Mouse (Mus musculus): ENCODE measurements around the gene Acadl.

DNA sequence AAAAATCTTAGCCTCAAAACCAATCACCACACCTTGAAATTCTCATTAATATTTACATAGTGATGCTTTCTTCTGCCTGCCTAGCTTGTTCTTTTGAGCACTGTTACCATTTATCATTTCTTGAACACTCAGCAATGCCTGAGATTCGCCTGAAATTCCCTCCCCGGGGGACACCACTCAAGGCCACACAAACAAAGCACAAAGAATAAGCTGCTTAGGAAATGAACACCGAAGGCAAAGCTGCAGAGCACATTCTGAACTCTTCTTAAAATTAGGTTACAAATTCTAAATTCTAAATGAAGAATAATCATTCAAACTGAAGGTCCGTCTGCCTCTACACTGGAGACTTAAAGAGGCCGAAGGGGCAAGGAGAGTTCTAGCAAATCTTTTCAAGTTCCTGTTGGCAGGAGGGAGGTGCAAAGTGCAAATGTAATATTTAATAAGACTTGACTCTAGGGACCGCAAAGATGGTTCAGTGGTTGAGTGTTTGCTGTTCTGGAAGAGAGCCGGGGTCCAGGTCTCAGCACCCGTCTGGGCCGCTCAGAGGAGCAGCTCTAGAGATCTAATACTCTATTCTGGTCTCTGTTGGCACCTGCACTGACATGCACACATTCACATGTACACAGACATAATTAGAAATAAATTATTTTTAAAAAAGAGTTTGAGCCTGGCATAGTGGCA is 33.5 kb downstream of the Acadl start:
- TF ChIP-seq POLR2A (IDR thresholded peaks at IDR 0.05; ENCODE audit: insufficient read length, low read depth) (no peak), CEBPB (IDR thresholded peaks at IDR 0.05; ENCODE audit: insufficient read depth, poor library complexity, severe bottlenecking) (no peak), MAX (IDR thresholded peaks at IDR 0.05; ENCODE audit: low read depth) (no peak), TCF12 (IDR thresholded peaks at IDR 0.05; ENCODE audit: insufficient read depth, poor library complexity, severe bottlenecking) (no peak), MYOD1 (IDR thresholded peaks at IDR 0.05; ENCODE audit: control insufficient read depth in 1 of 3, insufficient read length in 2 of 3, low read depth in 2 of 3) (no peak), E2F4 (IDR thresholded peaks at IDR 0.05; ENCODE audit: insufficient read depth) (no peak)

All from myocyte (in vitro differentiated cells).